Mouse (Mus musculus) small intestine, adult 2 months (tissue): ENCODE data around the gene Atxn2l. TPM values are rescaled to one million over a fixed set of nuclear protein-coding genes. Genes with fewer than 3 reads are reported as not detected.

ENCODE experiments used
- H3K27ac ChIP-seq: fragments of 200-500 bp; 2 replicates; pipeline ENCODE4 v1.5.1; 2012; ENCODE audit warnings: low read depth, low read length, control low read depth, inconsistent platforms; ENCODE audit not compliant: insufficient read depth
- H3K27me3 ChIP-seq: fragments of 200-500 bp; 2 replicates; pipeline ENCODE4 v1.6.1; 2012; ENCODE audit warnings: mild to moderate bottlenecking, moderate library complexity, low read length, inconsistent platforms; ENCODE audit not compliant: control insufficient read depth, insufficient read depth
- H3K36me3 ChIP-seq: fragments of 200-500 bp; 2 replicates; pipeline ENCODE4 v1.6.1; 2012; ENCODE audit warnings: mild to moderate bottlenecking, low read length, control low read depth, inconsistent platforms; ENCODE audit not compliant: control insufficient read depth, insufficient read depth
- H3K4me1 ChIP-seq: fragments of 200-500 bp; 2 replicates; pipeline ENCODE4 v1.6.1; 2012; ENCODE audit warnings: low read length, inconsistent platforms, mixed read lengths; ENCODE audit not compliant: control insufficient read depth, insufficient read depth, insufficient read length
- H3K4me3 ChIP-seq: fragments of 200-500 bp; 2 replicates; pipeline ENCODE4 v1.5.1; 2012; ENCODE audit warnings: low read depth, mild to moderate bottlenecking, control low read depth, inconsistent platforms, low read length, moderate library complexity
- CTCF ChIP-seq: fragments of 200-500 bp; IDR thresholded peaks from 2 replicates; pipeline ENCODE4 v1.5.1; 2012; ENCODE audit warnings: low read depth, mild to moderate bottlenecking, control low read depth, inconsistent platforms, low read length, moderate library complexity, mixed read lengths; ENCODE audit not compliant: insufficient replicate concordance, insufficient read length; ENCODE audit errors: extremely low read depth
- POLR2A ChIP-seq: fragments of 200-500 bp; IDR thresholded peaks from 2 replicates; pipeline ENCODE4 v1.6.1; 2012; ENCODE audit warnings: low read depth, mild to moderate bottlenecking, control low read depth, inconsistent platforms, low read length, moderate library complexity
- WGBS: fragments of 180-500 bp; shearing (Covaris S2); methylation state at CpG from one replicate; pipeline ENCODE4 v1.1.7; 2018; 5-methylcytosine and 5-hydroxymethylcytosine counted together
- polyA plus RNA-seq: library from polyadenylated mRNA; depleted of rRNA; stranded (reverse); fragments of >200 nt; gene quantifications from 2 replicates; pipeline ENCODE4 v1.2.3, GENCODE M21; 2012; rRNA removed

Atxn2l gene
- polyA plus RNA-seq, 1 experiment = 301 TPM

DNA sequence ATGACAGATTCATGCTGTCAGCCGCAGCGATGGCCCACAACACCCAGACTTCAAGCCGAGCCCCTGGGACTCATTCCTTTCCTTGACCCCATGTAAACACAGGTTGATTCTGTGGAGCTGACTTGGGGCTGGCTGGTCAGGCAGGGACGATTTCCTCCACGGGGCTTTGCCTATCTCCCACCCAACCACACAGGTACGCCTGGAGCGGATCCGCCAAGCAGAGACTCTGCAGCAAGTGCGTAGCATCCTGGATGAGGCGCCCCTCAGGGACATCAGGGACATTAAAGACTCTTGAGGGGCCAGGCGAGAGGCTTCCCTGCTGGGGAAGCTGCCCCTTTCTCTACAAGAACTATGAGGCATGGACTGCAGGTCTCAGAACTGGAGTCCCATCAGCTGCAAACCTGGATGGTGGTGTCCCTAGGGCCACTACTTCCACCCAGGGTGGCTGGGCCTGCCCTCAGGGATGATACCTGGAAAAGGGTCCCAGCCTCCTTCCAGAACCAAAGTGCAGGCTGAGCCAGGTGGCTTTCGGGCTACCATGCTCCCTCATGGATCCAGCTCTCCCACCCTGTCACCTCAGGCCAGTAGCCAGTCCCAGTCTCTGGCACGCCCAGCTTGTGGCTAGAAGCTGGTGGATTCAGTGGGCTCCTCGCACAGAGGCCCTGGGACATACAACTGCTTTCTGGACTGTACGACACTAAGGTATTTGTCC is 58.0 kb downstream of the Atxn2l start:
- no peaks in the 10 kb centered on the region for H3K4me1 ChIP-seq
- no peak overlapping the region for H3K27ac ChIP-seq
- no peak overlapping the region for H3K4me3 ChIP-seq
- WGBS = 96% methylated on average over 15 of the region's 15 CpGs
- no peaks in the 10 kb centered on the region for H3K27me3 ChIP-seq
- no peak for TF ChIP-seq CTCF
- TF ChIP-seq POLR2A = no peak
- peaks cover 31% of the 10 kb centered on the region for H3K36me3 ChIP-seq

GRCm38 (mm10) chr7:126444536-126444935 is 58.7 kb downstream of the Atxn2l start:
- no peak overlapping the region for H3K4me3 ChIP-seq
- 94% methylated on average over 9 of the region's 9 CpGs for WGBS
- H3K36me3 ChIP-seq = peaks cover 31% of the 10 kb centered on the region
- no peak for TF ChIP-seq CTCF
- TF ChIP-seq POLR2A = no peak
- no peak overlapping the region for H3K27ac ChIP-seq
- no peaks in the 10 kb centered on the region for H3K27me3 ChIP-seq
- no peaks in the 10 kb centered on the region for H3K4me1 ChIP-seq

DNA sequence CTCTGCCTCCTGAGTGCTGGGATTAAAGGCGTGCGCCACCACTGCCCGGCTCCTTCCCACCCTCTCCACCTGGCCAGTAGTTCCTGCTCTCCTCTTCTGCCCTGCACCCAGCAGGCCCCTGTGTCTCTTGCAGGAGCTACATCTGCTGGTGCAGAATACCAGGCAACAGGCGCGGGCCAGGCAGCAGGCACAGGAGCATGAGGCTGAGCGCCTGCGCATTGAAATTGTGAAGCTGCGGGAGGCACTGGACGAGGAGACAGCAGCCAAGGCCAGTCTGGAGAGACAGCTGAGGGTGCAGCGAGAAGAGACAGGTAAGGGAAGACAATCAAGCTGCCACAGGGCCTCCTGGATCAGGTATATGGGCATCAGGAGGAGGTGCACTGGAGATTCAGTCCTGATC is 59.2 kb downstream of the Atxn2l start:
- Histone ChIP-seq H3K27me3 (no peaks in the 10 kb centered on the region), H3K36me3 (peaks cover 32% of the 10 kb centered on the region), H3K4me3 (no peak overlapping the region), H3K27ac (no peak overlapping the region), H3K4me1 (no peaks in the 10 kb centered on the region)
- 92% methylated on average over 10 of the region's 10 CpGs for WGBS
- TF ChIP-seq POLR2A = no peak
- TF ChIP-seq CTCF = no peak

Other genes starting within 250 kb of the Atxn2l start
- gene Sbk1, start 230.8 kb downstream of the Atxn2l start, polyA plus RNA-seq = 13.6 and 29.6 TPM in 2 replicates
- gene Lat, start 133.9 kb downstream of the Atxn2l start, polyA plus RNA-seq = 10.7 and 23.5 TPM in 2 replicates
- 91.7 and 149 TPM in 2 replicates for gene Spns1, start 126.0 kb downstream of the Atxn2l start, polyA plus RNA-seq
- 2.0 and 5.2 TPM in 2 replicates for gene Nfatc2ip, start 106.7 kb downstream of the Atxn2l start, polyA plus RNA-seq
- 3.9 and 8.0 TPM in 2 replicates for gene Cd19, start 88.5 kb downstream of the Atxn2l start, polyA plus RNA-seq
- 9.9 and 20.3 TPM in 2 replicates for gene Rabep2, start 74.7 kb downstream of the Atxn2l start, polyA plus RNA-seq
- 0.08 and 0.23 TPM in 2 replicates for gene Atp2a1, start 40.3 kb downstream of the Atxn2l start, polyA plus RNA-seq
- 30.5 and 54.4 TPM in 2 replicates for gene Sh2b1, start 28.0 kb downstream of the Atxn2l start, polyA plus RNA-seq
- gene Tufm, start 16.1 kb downstream of the Atxn2l start, polyA plus RNA-seq = 83.1 and 121 TPM in 2 replicates
- gene Eif3c, start 63.0 kb upstream of the Atxn2l start, polyA plus RNA-seq = 37.3 and 79.1 TPM in 2 replicates
- gene Apobr, start 81.5 kb upstream of the Atxn2l start, polyA plus RNA-seq = 2.3 TPM in 2 replicates
- gene Cln3, start 82.4 kb upstream of the Atxn2l start, polyA plus RNA-seq = 24.9 and 55.7 TPM in 2 replicates
- gene Il27, start 91.5 kb upstream of the Atxn2l start, polyA plus RNA-seq = 0.15 and 0.51 TPM in 2 replicates
- gene Nupr1, start 127.4 kb upstream of the Atxn2l start, polyA plus RNA-seq = 32.5 and 97.9 TPM in 2 replicates
- 16.7 and 23.9 TPM in 2 replicates for gene Sgf29, start 145.9 kb upstream of the Atxn2l start, polyA plus RNA-seq
- 5.0 and 7.4 TPM in 2 replicates for gene Sult1a1, start 173.0 kb upstream of the Atxn2l start, polyA plus RNA-seq
- gene Bola2, start 192.0 kb upstream of the Atxn2l start, polyA plus RNA-seq = 35.8 and 40.6 TPM in 2 replicates
- gene Slx1b, start 192.3 kb upstream of the Atxn2l start, polyA plus RNA-seq = 7.9 and 16.0 TPM in 2 replicates
- gene Coro1a, start 204.3 kb upstream of the Atxn2l start, polyA plus RNA-seq = 114 and 157 TPM in 2 replicates